In genomic region chr5:51908861-51909260, GRCm38 (mm10) we compare ENCODE assay signal across 9 mouse cellular contexts.
DNase-seq lines count a peak whose midpoint lies in the region; ATAC-seq and TF ChIP-seq lines count a peak whose summit lies in the region.
"Had no signal": no experiment of that assay in that cellular context is flagged by ENCODE, and none has a peak within 500 bp of the region (broad histone marks: within the 10 kb centered on the region; RNA-seq: fewer than 3 reads in every experiment).

No protein-coding gene starts in this region.

- no peak overlapping the region for H3K9ac ChIP-seq in kidney, embryonic 15.5 days
- no peak overlapping the region for H3K9ac ChIP-seq in intestine, embryonic 16.5 days (ENCODE audit: low read depth, low read length)

- TF ChIP-seq CTCF in kidney, adult 2 months (conservative IDR thresholded peaks at IDR 0.05; ENCODE audit: insufficient read depth, insufficient read length, low read depth, low read length) = 0 out of 2 replicates have a peak, but pooled peaks have one; percentile 11

- H3K4me1 ChIP-seq in kidney, adult 2 months (ENCODE audit: control insufficient read depth, insufficient read depth, low read length) = no peaks in the 10 kb centered on the region
- 0 out of 2 replicates have a peak, but pooled peaks cover 8% of the 10 kb centered on the region for H3K4me1 ChIP-seq in kidney, embryonic 15.5 days
- H3K4me1 ChIP-seq in limb, embryonic 10.5 days = peaks cover 13% of the 10 kb centered on the region
- no peaks in the 10 kb centered on the region for H3K4me1 ChIP-seq in intestine, embryonic 16.5 days (ENCODE audit: control insufficient read depth, insufficient read depth, low read length)

- H3K27me3 ChIP-seq in kidney, adult 2 months (replicated peaks; ENCODE audit: control insufficient read depth, insufficient read depth, low read length) = no peaks in the 10 kb centered on the region
- no peaks in the 10 kb centered on the region for H3K27me3 ChIP-seq in kidney, embryonic 15.5 days
- no peaks in the 10 kb centered on the region for H3K27me3 ChIP-seq in limb, embryonic 10.5 days (ENCODE audit: low read depth, poor library complexity, severe bottlenecking)
- no peaks in the 10 kb centered on the region for H3K27me3 ChIP-seq in intestine, embryonic 16.5 days (replicated peaks; ENCODE audit: control insufficient read depth, insufficient read depth, low read length)

- TF ChIP-seq POLR2A in kidney, adult 2 months (IDR thresholded peaks at IDR 0.05; ENCODE audit: low read depth, low read length) = no peak

- no peak for DNase-seq in kidney, adult 2 months
- DNase-seq in MEL-GATA-1-ER (ENCODE audit: extremely low read depth, low read depth) = peak; percentile 22
- peak; percentile 20 for DNase-seq in c-Kit-positive CD71-negative TER-119-negative erythroid progenitor cells, embryonic 14.5 days (ENCODE audit: low read depth)
- peak; percentile 11 for DNase-seq in lung, postnatal 10 days
- no peak for DNase-seq in right cerebral cortex, adult 2 months (ENCODE audit: low spot score in 2 of 2)
- DNase-seq in limb, embryonic 10.5 days (ENCODE audit: low spot score) = no peak

- no peak for ATAC-seq in kidney, embryonic 15.5 days (replicated peaks; ENCODE audit: low FRiP score)
- ATAC-seq in intestine, embryonic 16.5 days = no peak

- H3K4me2 ChIP-seq in kidney, embryonic 15.5 days = no peak overlapping the region
- H3K4me2 ChIP-seq in intestine, embryonic 16.5 days (ENCODE audit: low read depth, low read length) = no peak overlapping the region

- no peak overlapping the region for H3K4me3 ChIP-seq in kidney, adult 2 months (ENCODE audit: insufficient read depth, low read depth, low read length)
- H3K4me3 ChIP-seq in kidney, embryonic 15.5 days (replicated peaks) = no peak overlapping the region
- no peak overlapping the region for H3K4me3 ChIP-seq in limb, embryonic 10.5 days
- no peak overlapping the region for H3K4me3 ChIP-seq in intestine, embryonic 16.5 days (ENCODE audit: low read length)

- no peaks in the 10 kb centered on the region for H3K9me3 ChIP-seq in kidney, embryonic 15.5 days (replicated peaks)
- H3K9me3 ChIP-seq in limb, embryonic 10.5 days (replicated peaks) = no peaks in the 10 kb centered on the region
- H3K9me3 ChIP-seq in intestine, embryonic 16.5 days (ENCODE audit: control insufficient read depth, low read length) = no peaks in the 10 kb centered on the region

- no peaks in the 10 kb centered on the region for H3K36me3 ChIP-seq in kidney, adult 2 months (ENCODE audit: control insufficient read depth, insufficient read depth, low read length)
- H3K36me3 ChIP-seq in kidney, embryonic 15.5 days = no peaks in the 10 kb centered on the region
- H3K36me3 ChIP-seq in limb, embryonic 10.5 days = no peaks in the 10 kb centered on the region
- no peaks in the 10 kb centered on the region for H3K36me3 ChIP-seq in intestine, embryonic 16.5 days (ENCODE audit: control insufficient read depth, insufficient read depth, low read length)

- WGBS in kidney, adult 2 months = 63% methylated on average over 8 of the region's 8 CpGs
- 72% methylated on average over 8 of the region's 8 CpGs for WGBS in kidney, embryonic 15.5 days
- WGBS in limb, embryonic 10.5 days = 72% methylated on average over 8 of the region's 8 CpGs
- 66% methylated on average over 8 of the region's 8 CpGs for WGBS in intestine, embryonic 16.5 days

- no peak overlapping the region for H3K27ac ChIP-seq in kidney, adult 2 months (ENCODE audit: insufficient read depth, low read depth, low read length)
- no peak overlapping the region for H3K27ac ChIP-seq in kidney, embryonic 15.5 days
- H3K27ac ChIP-seq in limb, embryonic 10.5 days = no peak overlapping the region
- H3K27ac ChIP-seq in intestine, embryonic 16.5 days (ENCODE audit: low read length) = no peak overlapping the region
- H3K27ac ChIP-seq: macrophage had no signal

Comparison
In these comparisons a context has a peak if more than half of its experiments do, and no peak if none do; other contexts are left out.
1. DNase-seq: peak in MEL-GATA-1-ER (single experiment), c-Kit-positive CD71-negative TER-119-negative erythroid progenitor cells, embryonic 14.5 days (single experiment) and lung, postnatal 10 days (single experiment); none in kidney, adult 2 months (single experiment), right cerebral cortex, adult 2 months (0 of 2) and limb, embryonic 10.5 days (single experiment).